Mouse (Mus musculus): ENCODE results near the gene Shprh. TPM values are rescaled to one million over a fixed set of nuclear protein-coding genes. Genes with fewer than 3 reads are reported as not detected.

Shprh gene
- total and polyA plus RNA-seq, 3 experiments = 11.0 to 12.9 (median 12.1) TPM

DNA sequence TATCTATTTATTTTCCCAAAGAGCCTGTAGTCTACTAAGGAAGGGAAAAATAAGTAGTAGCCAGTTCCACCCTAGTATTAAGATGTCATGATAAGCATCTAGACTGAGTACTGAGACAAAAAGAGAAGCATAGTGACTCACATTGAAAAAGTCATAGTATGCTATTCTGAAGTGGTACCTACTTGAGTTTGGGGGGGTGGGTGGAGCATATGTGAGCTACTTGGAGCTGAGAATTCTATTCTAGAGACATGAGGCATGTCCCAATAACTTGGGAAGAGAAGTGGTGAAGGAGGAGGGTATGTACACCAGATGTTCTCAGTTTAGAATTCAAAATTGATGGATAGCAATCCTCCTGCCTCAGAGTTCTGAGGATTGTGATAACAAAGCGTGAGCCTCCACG, 27.4 kb upstream of the Shprh start:
- TF ChIP-seq IRF4 (IDR thresholded peaks at IDR 0.05; ENCODE audit: low read depth, low read length) (no peak), SMC3 (IDR thresholded peaks at IDR 0.05; ENCODE audit: low read depth, low read length) (no peak), RCOR1 (conservative IDR thresholded peaks at IDR 0.05; ENCODE audit: low read depth, low read length) (no peak), TCF12 (IDR thresholded peaks at IDR 0.05; ENCODE audit: low read depth, low read length) (no peak), UBTF (IDR thresholded peaks at IDR 0.05; ENCODE audit: low read depth, low read length) (no peak), MAX (IDR thresholded peaks at IDR 0.05; ENCODE audit: low read length) (no peak), NELFE (IDR thresholded peaks at IDR 0.05; ENCODE audit: low read depth, low read length) (no peak), JUND (conservative IDR thresholded peaks at IDR 0.05; ENCODE audit: low read depth, low read length) (no peak)
- in situ Hi-C loops (cut with MboI; ENCODE audit: low pct_ligation_motif_present, low pct_unique_long_range_greater_than_20kb, low sequenced_read_pairs) = no loop called here
- H3K4me2 ChIP-seq (ENCODE audit: insufficient read depth, low read depth, poor library complexity, severe bottlenecking) = no peak overlapping the region
- H3K4me3 ChIP-seq (replicated peaks in 1 of 3; ENCODE audit: low read depth in 2 of 3, low read length in 2 of 3, poor library complexity in 1 of 3) = no peak overlapping the region
- H3K27me3 ChIP-seq (replicated peaks) = no peaks in the 10 kb centered on the region
- H3K4me1 ChIP-seq (ENCODE audit: control insufficient read depth in 1 of 2, insufficient read depth in 2 of 2) = peaks cover 0 to 4% of the 10 kb centered on the region in 2 experiments; a peak in 2 of 4 replicates
- H3K79me2 ChIP-seq (replicated peaks; ENCODE audit: control insufficient read depth, extremely low read depth, insufficient read depth, poor library complexity, severe bottlenecking) = no peaks in the 10 kb centered on the region
- no peaks in the 10 kb centered on the region for H3K9me3 ChIP-seq (replicated peaks; ENCODE audit: low read length)
- H3K36me3 ChIP-seq (replicated peaks in 1 of 2; ENCODE audit: control insufficient read depth in 1 of 2, insufficient read depth in 1 of 2, low read length in 1 of 2) = no peaks in the 10 kb centered on the region
- no peak overlapping the region for H3K27ac ChIP-seq (ENCODE audit: insufficient read depth, low read depth)
- DNase-seq (ENCODE audit: extremely low read depth) = no peak
- dilution Hi-C loops (cut with MboI; ENCODE audit: extremely low pct_ligation_motif_present, extremely low pct_unique_long_range_greater_than_20kb, low sequenced_read_pairs) = no loop called here
- no peak overlapping the region for H3K9ac ChIP-seq (ENCODE audit: insufficient read depth, low read depth)

DNA sequence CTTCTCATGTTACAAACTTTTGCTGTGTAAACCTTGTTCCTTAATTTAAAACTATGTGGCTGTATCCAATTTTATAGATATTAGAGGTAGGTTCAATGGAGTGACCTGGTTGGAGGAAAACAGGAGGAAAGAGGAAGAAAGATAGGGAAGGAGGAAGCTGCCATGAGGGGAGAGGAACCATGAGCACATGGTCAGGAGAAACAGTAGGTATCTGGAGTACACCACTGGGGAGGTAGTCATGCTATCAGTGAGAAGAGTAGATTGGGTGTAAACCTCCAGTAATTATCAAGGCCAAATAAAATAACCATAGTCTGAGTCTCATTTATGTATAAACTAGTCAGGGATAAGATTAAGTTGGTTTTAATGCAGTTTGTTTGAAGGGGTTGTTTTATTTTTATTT, 3.6 kb upstream of the Shprh start:
- Histone ChIP-seq H3K79me2 (replicated peaks; ENCODE audit: control insufficient read depth, extremely low read depth, insufficient read depth, poor library complexity, severe bottlenecking) (peaks cover 9% of the 10 kb centered on the region), H3K27me3 (replicated peaks) (no peaks in the 10 kb centered on the region), H3K9ac (ENCODE audit: insufficient read depth, low read depth) (no peak overlapping the region), H3K36me3 (replicated peaks in 1 of 2; ENCODE audit: control insufficient read depth in 1 of 2, insufficient read depth in 1 of 2, low read length in 1 of 2) (no peaks in the 10 kb centered on the region), H3K9me3 (replicated peaks; ENCODE audit: low read length) (no peaks in the 10 kb centered on the region), H3K27ac (ENCODE audit: insufficient read depth, low read depth) (no peak overlapping the region), H3K4me1 (ENCODE audit: control insufficient read depth in 1 of 2, insufficient read depth in 2 of 2) (peaks cover 0 to 4% of the 10 kb centered on the region in 2 experiments; a peak in 1 of 4 replicates), H3K4me2 (ENCODE audit: insufficient read depth, low read depth, poor library complexity, severe bottlenecking) (no peak overlapping the region), H3K4me3 (replicated peaks in 1 of 3; ENCODE audit: low read depth in 2 of 3, low read length in 2 of 3, poor library complexity in 1 of 3) (no peak overlapping the region)
- dilution Hi-C loops (cut with MboI; ENCODE audit: extremely low pct_ligation_motif_present, extremely low pct_unique_long_range_greater_than_20kb, low sequenced_read_pairs) = no loop called here
- in situ Hi-C loops (cut with MboI; ENCODE audit: low pct_ligation_motif_present, low pct_unique_long_range_greater_than_20kb, low sequenced_read_pairs) = no loop called here
- DNase-seq (ENCODE audit: extremely low read depth) = no peak
- TF ChIP-seq MYC (IDR thresholded peaks at IDR 0.05; ENCODE audit: low read depth, low read length) (no peak), MAZ (IDR thresholded peaks at IDR 0.05; ENCODE audit: low read depth, low read length) (no peak), HCFC1 (IDR thresholded peaks at IDR 0.05; ENCODE audit: low read depth, low read length) (no peak), RCOR1 (conservative IDR thresholded peaks at IDR 0.05; ENCODE audit: low read depth, low read length) (no peak), ZNF384 (IDR thresholded peaks at IDR 0.05; ENCODE audit: low read depth, low read length) (no peak), GABPA (IDR thresholded peaks at IDR 0.05; ENCODE audit: insufficient replicate concordance, low read depth, low read length) (no peak), TBP (conservative IDR thresholded peaks at IDR 0.05; ENCODE audit: low read depth, low read length) (no peak), CHD1 (IDR thresholded peaks at IDR 0.05; ENCODE audit: low read depth, low read length) (no peak), PAX5 (IDR thresholded peaks at IDR 0.05; ENCODE audit: low read length) (no peak), IRF4 (IDR thresholded peaks at IDR 0.05; ENCODE audit: low read depth, low read length) (no peak), ETS1 (conservative IDR thresholded peaks at IDR 0.05; ENCODE audit: low read depth, low read length) (no peak), JUN (IDR thresholded peaks at IDR 0.05; ENCODE audit: insufficient read depth, low read depth, low read length) (no peak), UBTF (IDR thresholded peaks at IDR 0.05; ENCODE audit: low read depth, low read length) (no peak), POLR2AphosphoS2 (IDR thresholded peaks at IDR 0.05; ENCODE audit: low read depth, low read length) (no peak)
